Mouse (Mus musculus): ENCODE data around the gene Gm10645. TPM values are rescaled to one million over a fixed set of nuclear protein-coding genes. Genes with fewer than 3 reads are reported as not detected.

The Gm10645 gene
- polyA plus RNA-seq, 1 experiment from 2014 or later = 5.6 TPM

DNA sequence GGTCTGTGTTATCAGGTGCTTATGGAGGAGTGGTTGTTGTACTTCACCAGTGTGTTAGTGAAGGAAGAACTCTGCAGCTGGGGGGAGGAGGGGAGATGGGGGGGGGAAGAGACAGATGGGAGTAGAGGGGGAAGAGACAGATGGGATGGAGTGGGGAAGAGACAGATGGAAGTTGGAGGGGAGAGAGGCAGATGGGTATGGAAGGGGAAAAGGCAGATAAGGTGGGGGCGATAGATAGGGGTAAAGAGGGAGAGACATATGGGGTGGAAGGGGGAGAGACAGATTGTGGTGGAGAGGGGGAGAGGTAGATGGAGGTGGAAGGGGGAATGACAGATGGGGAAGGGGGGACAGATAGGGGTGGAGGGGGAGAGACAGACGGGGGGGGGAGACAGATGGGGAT, 10.8 kb upstream of the Gm10645 start:
- Histone ChIP-seq H3K4me1 (ENCODE audit: control insufficient read depth, insufficient read depth, low read length) (peaks cover 18% of the 10 kb centered on the region), H3K36me3 (ENCODE audit: control insufficient read depth, insufficient read depth, low read length) (no peaks in the 10 kb centered on the region), H3K27ac (ENCODE audit: low read length) (no peak overlapping the region), H3K9me3 (ENCODE audit: control insufficient read depth, low read depth, low read length) (no peaks in the 10 kb centered on the region), H3K4me3 (ENCODE audit: low read depth, low read length) (no peak overlapping the region), H3K4me2 (replicated peaks; ENCODE audit: low read depth, low read length) (no peak overlapping the region), H3K9ac (replicated peaks; ENCODE audit: low read depth, low read length) (no peak overlapping the region), H3K27me3 (ENCODE audit: control insufficient read depth, insufficient read depth, low read length) (no peaks in the 10 kb centered on the region)
- no peak for ATAC-seq (ENCODE audit: insufficient number of reproducible peaks, insufficient read depth, low FRiP score, low read depth)
- WGBS = 26% methylated on average over 2 of the region's 2 CpGs

DNA sequence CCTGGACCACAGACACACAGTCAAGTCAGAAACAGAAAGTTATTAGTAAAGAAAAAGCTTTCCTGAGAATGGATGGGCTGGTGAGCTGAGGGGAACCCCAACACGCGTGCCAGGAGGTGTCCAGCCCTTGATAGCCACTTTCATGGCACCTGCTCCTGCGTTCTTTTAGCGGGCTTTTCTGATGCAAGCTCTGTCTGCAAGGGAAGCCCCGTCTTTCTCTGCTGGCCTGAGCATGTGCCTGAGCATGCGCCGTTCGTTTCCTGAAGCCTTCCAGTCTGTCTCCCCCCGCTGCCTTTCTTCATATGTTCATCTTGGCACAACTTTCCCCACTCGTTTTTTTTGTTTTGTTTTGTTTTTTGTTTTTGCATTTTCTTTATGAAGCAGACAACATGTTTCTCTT, 9.7 kb upstream of the Gm10645 start:
- Histone ChIP-seq H3K4me2 (replicated peaks; ENCODE audit: low read depth, low read length) (no peak overlapping the region), H3K27me3 (ENCODE audit: control insufficient read depth, insufficient read depth, low read length) (no peaks in the 10 kb centered on the region), H3K4me1 (ENCODE audit: control insufficient read depth, insufficient read depth, low read length) (peaks cover 18% of the 10 kb centered on the region), H3K9ac (replicated peaks; ENCODE audit: low read depth, low read length) (no peak overlapping the region), H3K27ac (ENCODE audit: low read length) (no peak overlapping the region), H3K36me3 (ENCODE audit: control insufficient read depth, insufficient read depth, low read length) (no peaks in the 10 kb centered on the region), H3K4me3 (ENCODE audit: low read depth, low read length) (no peak overlapping the region), H3K9me3 (ENCODE audit: control insufficient read depth, low read depth, low read length) (no peaks in the 10 kb centered on the region)
- ATAC-seq (ENCODE audit: insufficient number of reproducible peaks, insufficient read depth, low FRiP score, low read depth) = no peak
- WGBS = 70% methylated on average over 10 of the region's 10 CpGs

DNA sequence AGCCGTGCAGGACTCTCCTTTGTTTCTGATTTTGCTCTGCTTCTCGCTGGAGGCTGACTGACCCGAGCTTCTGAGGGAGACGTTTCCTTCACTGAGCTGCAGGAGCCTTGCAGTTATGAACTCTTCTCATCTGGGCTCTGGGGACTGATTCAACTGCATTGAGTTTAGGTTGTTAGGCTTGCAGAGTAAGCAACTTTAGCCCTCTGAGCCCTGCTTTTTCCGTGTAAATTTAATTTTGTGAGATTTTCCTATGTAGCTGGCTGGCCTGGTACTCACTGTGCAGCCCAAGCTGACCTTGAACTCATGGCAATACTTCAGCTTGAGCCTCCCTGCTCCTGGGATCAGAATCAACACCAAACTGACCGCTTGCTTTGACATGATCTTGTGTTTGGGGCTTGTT, 4.9 kb upstream of the Gm10645 start:
- no peaks in the 10 kb centered on the region for H3K9me3 ChIP-seq (ENCODE audit: control insufficient read depth, low read depth, low read length)
- no peaks in the 10 kb centered on the region for H3K27me3 ChIP-seq (ENCODE audit: control insufficient read depth, insufficient read depth, low read length)
- H3K4me1 ChIP-seq (ENCODE audit: control insufficient read depth, insufficient read depth, low read length) = 0 out of 2 replicates have a peak, but pooled peaks cover 4% of the 10 kb centered on the region
- H3K9ac ChIP-seq (replicated peaks; ENCODE audit: low read depth, low read length) = no peak overlapping the region
- 27% methylated on average over 6 of the region's 6 CpGs for WGBS
- H3K4me2 ChIP-seq (replicated peaks; ENCODE audit: low read depth, low read length) = no peak overlapping the region
- ATAC-seq (ENCODE audit: insufficient number of reproducible peaks, insufficient read depth, low FRiP score, low read depth) = no peak; the same call in 1 of the 2 replicates
- no peak overlapping the region for H3K4me3 ChIP-seq (ENCODE audit: low read depth, low read length)
- no peak overlapping the region for H3K27ac ChIP-seq (ENCODE audit: low read length)
- no peaks in the 10 kb centered on the region for H3K36me3 ChIP-seq (ENCODE audit: control insufficient read depth, insufficient read depth, low read length)

DNA sequence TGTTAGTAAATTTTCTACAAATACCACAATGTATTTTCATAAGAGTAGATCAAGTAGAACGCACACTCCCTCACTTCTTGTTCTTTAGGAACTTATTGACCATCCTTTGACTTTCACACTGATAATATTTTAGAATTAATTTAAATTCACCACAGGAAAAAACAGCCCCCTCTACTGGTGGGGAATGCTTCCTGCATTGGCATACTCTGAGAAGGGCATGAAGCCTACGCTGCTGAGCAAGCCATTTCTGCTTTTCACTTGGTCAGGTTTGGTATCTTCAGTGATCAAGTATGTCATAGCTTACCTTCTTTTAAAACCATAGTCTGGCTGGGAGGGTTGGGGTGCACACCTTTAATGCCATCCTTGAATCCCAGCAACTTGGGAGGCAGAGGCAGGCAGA, 3.7 kb upstream of the Gm10645 start:
- no peak overlapping the region for H3K27ac ChIP-seq (ENCODE audit: low read length)
- no peaks in the 10 kb centered on the region for H3K9me3 ChIP-seq (ENCODE audit: control insufficient read depth, low read depth, low read length)
- no peak overlapping the region for H3K4me2 ChIP-seq (replicated peaks; ENCODE audit: low read depth, low read length)
- no peaks in the 10 kb centered on the region for H3K4me1 ChIP-seq (ENCODE audit: control insufficient read depth, insufficient read depth, low read length)
- no peak overlapping the region for H3K9ac ChIP-seq (replicated peaks; ENCODE audit: low read depth, low read length)
- 84% methylated on average over 2 of the region's 2 CpGs for WGBS
- H3K36me3 ChIP-seq (ENCODE audit: control insufficient read depth, insufficient read depth, low read length) = no peaks in the 10 kb centered on the region
- ATAC-seq (ENCODE audit: insufficient number of reproducible peaks, insufficient read depth, low FRiP score, low read depth) = no peak
- H3K27me3 ChIP-seq (ENCODE audit: control insufficient read depth, insufficient read depth, low read length) = no peaks in the 10 kb centered on the region
- H3K4me3 ChIP-seq (ENCODE audit: low read depth, low read length) = no peak overlapping the region

DNA sequence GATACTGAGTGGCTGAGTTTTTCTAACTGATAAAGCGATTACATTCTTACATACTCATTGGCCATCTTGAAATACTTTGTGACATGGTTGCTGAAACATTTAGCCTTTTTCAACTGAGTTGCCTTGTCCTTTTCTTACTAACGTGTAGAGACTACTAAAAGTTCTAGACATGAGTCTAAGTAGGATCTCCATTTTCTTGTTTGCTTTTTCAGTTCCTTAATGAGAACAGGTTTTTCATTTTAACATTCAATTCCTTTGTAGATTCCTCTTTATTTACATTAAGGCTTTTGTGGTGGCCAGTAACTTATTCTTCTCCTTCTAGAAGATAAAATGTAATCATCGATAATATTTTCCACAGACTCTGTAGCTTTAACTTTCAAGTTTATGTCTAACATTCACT, 3.2 kb upstream of the Gm10645 start:
- Histone ChIP-seq H3K4me1 (ENCODE audit: control insufficient read depth, insufficient read depth, low read length) (no peaks in the 10 kb centered on the region), H3K9me3 (ENCODE audit: control insufficient read depth, low read depth, low read length) (no peaks in the 10 kb centered on the region), H3K36me3 (ENCODE audit: control insufficient read depth, insufficient read depth, low read length) (no peaks in the 10 kb centered on the region), H3K4me2 (replicated peaks; ENCODE audit: low read depth, low read length) (no peak overlapping the region), H3K9ac (replicated peaks; ENCODE audit: low read depth, low read length) (no peak overlapping the region), H3K4me3 (ENCODE audit: low read depth, low read length) (no peak overlapping the region), H3K27me3 (ENCODE audit: control insufficient read depth, insufficient read depth, low read length) (no peaks in the 10 kb centered on the region), H3K27ac (ENCODE audit: low read length) (no peak overlapping the region)
- 83% methylated on average over 3 of the region's 3 CpGs for WGBS
- ATAC-seq (ENCODE audit: insufficient number of reproducible peaks, insufficient read depth, low FRiP score, low read depth) = no peak

GRCm38 (mm10) chr8:83167932-83168331, 2.0 kb upstream of the Gm10645 start:
- no peaks in the 10 kb centered on the region for H3K36me3 ChIP-seq (ENCODE audit: control insufficient read depth, insufficient read depth, low read length)
- H3K9ac ChIP-seq (replicated peaks; ENCODE audit: low read depth, low read length) = no peak overlapping the region
- H3K27me3 ChIP-seq (ENCODE audit: control insufficient read depth, insufficient read depth, low read length) = no peaks in the 10 kb centered on the region
- no peak overlapping the region; the same call in 1 of the 2 replicates for H3K4me2 ChIP-seq (replicated peaks; ENCODE audit: low read depth, low read length)
- ATAC-seq (ENCODE audit: insufficient number of reproducible peaks, insufficient read depth, low FRiP score, low read depth) = no peak
- H3K4me1 ChIP-seq (ENCODE audit: control insufficient read depth, insufficient read depth, low read length) = no peaks in the 10 kb centered on the region
- H3K9me3 ChIP-seq (ENCODE audit: control insufficient read depth, low read depth, low read length) = no peaks in the 10 kb centered on the region
- no peak overlapping the region for H3K27ac ChIP-seq (ENCODE audit: low read length)
- WGBS = 62% methylated on average over 3 of the region's 3 CpGs
- H3K4me3 ChIP-seq (ENCODE audit: low read depth, low read length) = no peak overlapping the region

DNA sequence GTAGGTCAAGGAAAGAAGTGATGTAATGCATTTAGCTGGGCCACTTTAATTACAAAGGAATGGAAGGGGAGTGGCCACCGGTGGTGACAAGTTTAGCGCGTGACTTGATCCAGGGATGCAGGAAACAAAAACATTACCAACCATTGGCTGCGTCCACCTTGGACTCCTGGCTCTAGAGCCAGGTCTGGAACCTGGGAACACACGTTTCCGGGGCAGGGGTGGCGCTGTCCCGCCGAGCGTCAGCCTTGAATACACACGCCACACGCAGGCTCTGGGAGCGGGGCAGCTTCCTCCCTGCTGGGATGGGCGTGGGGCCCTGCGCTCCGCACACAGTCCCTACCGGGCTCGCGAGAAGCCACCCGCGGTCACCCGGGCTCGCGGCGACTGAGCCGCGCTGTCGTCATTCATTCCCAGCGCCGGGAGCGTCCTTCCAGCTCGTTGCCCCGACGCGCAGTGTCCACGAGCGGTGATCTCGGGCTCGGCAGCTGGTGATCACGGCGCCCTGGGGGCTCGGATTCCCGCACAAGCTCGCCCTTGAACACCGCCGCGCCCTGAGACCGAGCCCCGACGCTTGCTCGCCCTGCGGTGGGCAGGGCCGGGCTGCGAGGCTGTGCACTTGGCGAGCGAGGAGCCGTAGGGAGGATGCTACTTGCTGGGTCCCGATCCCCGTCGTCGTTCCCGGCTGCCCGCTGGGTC, 587 bp downstream of the Gm10645 start, which contains the start of gene Tbc1d9:
Tbc1d9 (plus strand) TSS at position 118 of the 696 bp plus-strand sequence.
- peak within 1 kb of the TSS; percentile 82 for H3K9ac ChIP-seq (replicated peaks; ENCODE audit: low read depth, low read length)
- peak; percentile 94 for ATAC-seq (ENCODE audit: insufficient number of reproducible peaks, insufficient read depth, low FRiP score, low read depth)
- no peaks in the 10 kb centered on the region for H3K4me1 ChIP-seq (ENCODE audit: control insufficient read depth, insufficient read depth, low read length)
- peak within 1 kb of the TSS; percentile 88 for H3K27ac ChIP-seq (ENCODE audit: low read length)
- H3K9me3 ChIP-seq (ENCODE audit: control insufficient read depth, low read depth, low read length) = no peaks in the 10 kb centered on the region
- under 1% methylated on average over 63 of the region's 63 CpGs for WGBS
- no peaks in the 10 kb centered on the region for H3K36me3 ChIP-seq (ENCODE audit: control insufficient read depth, insufficient read depth, low read length)
- H3K4me3 ChIP-seq (ENCODE audit: low read depth, low read length) = peak within 1 kb of the TSS; percentile 54
- no peaks in the 10 kb centered on the region for H3K27me3 ChIP-seq (ENCODE audit: control insufficient read depth, insufficient read depth, low read length)
- H3K4me2 ChIP-seq (replicated peaks; ENCODE audit: low read depth, low read length) = peak within 1 kb of the TSS; percentile 66

DNA sequence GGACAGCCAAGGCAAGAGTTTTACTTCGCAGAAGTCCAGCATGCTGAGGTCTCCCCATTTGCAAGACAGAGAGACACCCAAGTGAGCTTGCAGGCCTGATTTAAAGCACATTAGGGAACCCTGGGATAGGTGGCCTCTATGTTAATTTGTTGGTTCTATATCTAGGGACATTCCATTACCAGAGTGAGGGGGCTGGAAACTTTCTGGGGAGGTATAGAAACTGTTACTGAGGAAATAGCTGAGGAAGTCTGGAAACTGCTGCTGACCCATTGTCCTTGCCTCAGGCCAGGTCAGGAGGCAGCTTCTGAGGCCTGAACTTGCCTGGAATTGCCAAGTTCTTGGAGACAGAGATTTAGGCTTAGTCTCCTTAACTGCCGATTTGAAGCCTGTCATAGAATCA, 5.4 kb downstream of the Gm10645 start:
- no peaks in the 10 kb centered on the region for H3K9me3 ChIP-seq (ENCODE audit: control insufficient read depth, low read depth, low read length)
- 73% methylated on average over 2 of the region's 2 CpGs for WGBS
- H3K27ac ChIP-seq (ENCODE audit: low read length) = no peak overlapping the region
- H3K4me1 ChIP-seq (ENCODE audit: control insufficient read depth, insufficient read depth, low read length) = no peaks in the 10 kb centered on the region
- H3K27me3 ChIP-seq (ENCODE audit: control insufficient read depth, insufficient read depth, low read length) = no peaks in the 10 kb centered on the region
- no peaks in the 10 kb centered on the region for H3K36me3 ChIP-seq (ENCODE audit: control insufficient read depth, insufficient read depth, low read length)
- no peak overlapping the region for H3K9ac ChIP-seq (replicated peaks; ENCODE audit: low read depth, low read length)
- H3K4me3 ChIP-seq (ENCODE audit: low read depth, low read length) = no peak overlapping the region
- no peak for ATAC-seq (ENCODE audit: insufficient number of reproducible peaks, insufficient read depth, low FRiP score, low read depth)
- no peak overlapping the region for H3K4me2 ChIP-seq (replicated peaks; ENCODE audit: low read depth, low read length)

GRCm38 (mm10) chr8:83159615-83160014, 6.4 kb downstream of the Gm10645 start:
- Histone ChIP-seq H3K27me3 (ENCODE audit: control insufficient read depth, insufficient read depth, low read length) (no peaks in the 10 kb centered on the region), H3K4me3 (ENCODE audit: low read depth, low read length) (no peak overlapping the region), H3K4me1 (ENCODE audit: control insufficient read depth, insufficient read depth, low read length) (no peaks in the 10 kb centered on the region), H3K4me2 (replicated peaks; ENCODE audit: low read depth, low read length) (no peak overlapping the region), H3K9ac (replicated peaks; ENCODE audit: low read depth, low read length) (no peak overlapping the region), H3K27ac (ENCODE audit: low read length) (no peak overlapping the region), H3K9me3 (ENCODE audit: control insufficient read depth, low read depth, low read length) (no peaks in the 10 kb centered on the region), H3K36me3 (ENCODE audit: control insufficient read depth, insufficient read depth, low read length) (no peaks in the 10 kb centered on the region)
- WGBS = 73% methylated on average over 1 of the region's 1 CpGs
- ATAC-seq (ENCODE audit: insufficient number of reproducible peaks, insufficient read depth, low FRiP score, low read depth) = no peak
